Mouse (Mus musculus): ENCODE results near the gene Grik2. TPM values are rescaled to one million over a fixed set of nuclear protein-coding genes. Genes with fewer than 3 reads are reported as not detected.

Grik2 gene
- polyA plus RNA-seq, 1 experiment from 2014 or later: 0.47 TPM

GRCm38 (mm10) chr10:49639901-49640300, 148.7 kb downstream of the Grik2 start:
- no peak for ATAC-seq (ENCODE audit: borderline replicate concordance, extremely low read depth, low FRiP score, low TSS enrichment)
- H3K4me2 ChIP-seq: no peak overlapping the region
- no peaks in the 10 kb centered on the region for H3K27me3 ChIP-seq
- H3K9ac ChIP-seq: no peak overlapping the region
- WGBS: 79% methylated on average over 2 of the region's 2 CpGs
- H3K36me3 ChIP-seq: no peaks in the 10 kb centered on the region
- H3K4me1 ChIP-seq: no peaks in the 10 kb centered on the region
- H3K9me3 ChIP-seq: no peaks in the 10 kb centered on the region
- no peak overlapping the region for H3K4me3 ChIP-seq
- no peak overlapping the region for H3K27ac ChIP-seq

GRCm38 (mm10) chr10:49623951-49624350, 164.6 kb downstream of the Grik2 start:
- 65% methylated on average over 3 of the region's 3 CpGs for WGBS
- no peaks in the 10 kb centered on the region for H3K27me3 ChIP-seq
- H3K4me3 ChIP-seq: no peak overlapping the region
- H3K9ac ChIP-seq: no peak overlapping the region
- ATAC-seq (ENCODE audit: borderline replicate concordance, extremely low read depth, low FRiP score, low TSS enrichment): no peak
- no peaks in the 10 kb centered on the region for H3K9me3 ChIP-seq
- no peak overlapping the region for H3K4me2 ChIP-seq
- H3K36me3 ChIP-seq: no peaks in the 10 kb centered on the region
- no peaks in the 10 kb centered on the region for H3K4me1 ChIP-seq
- H3K27ac ChIP-seq: no peak overlapping the region

- ATAC-seq (ENCODE audit: borderline replicate concordance, extremely low read depth, low FRiP score, low TSS enrichment): no peak
- H3K4me1 ChIP-seq: no peaks in the 10 kb centered on the region
- no peaks in the 10 kb centered on the region for H3K36me3 ChIP-seq
- no peak overlapping the region for H3K9ac ChIP-seq
- no peaks in the 10 kb centered on the region for H3K27me3 ChIP-seq
- no peak overlapping the region for H3K27ac ChIP-seq
- H3K4me2 ChIP-seq: no peak overlapping the region
- no peak overlapping the region for H3K4me3 ChIP-seq
- no peaks in the 10 kb centered on the region for H3K9me3 ChIP-seq
- WGBS: 72% methylated on average over 2 of the region's 2 CpGs
Measured at GRCm38 (mm10) chr10:49597652-49598051, 190.9 kb downstream of the Grik2 start.

- 76% methylated on average over 7 of the region's 7 CpGs for WGBS
- no peaks in the 10 kb centered on the region for H3K27me3 ChIP-seq
- no peak overlapping the region for H3K9ac ChIP-seq
- H3K4me1 ChIP-seq: no peaks in the 10 kb centered on the region
- H3K9me3 ChIP-seq: no peaks in the 10 kb centered on the region
- H3K36me3 ChIP-seq: no peaks in the 10 kb centered on the region
- no peak overlapping the region for H3K27ac ChIP-seq
- H3K4me2 ChIP-seq: no peak overlapping the region
- no peak for ATAC-seq (ENCODE audit: borderline replicate concordance, extremely low read depth, low FRiP score, low TSS enrichment)
- H3K4me3 ChIP-seq: no peak overlapping the region
Measured at GRCm38 (mm10) chr10:49573514-49573913, 215.1 kb downstream of the Grik2 start.

- ATAC-seq (ENCODE audit: borderline replicate concordance, extremely low read depth, low FRiP score, low TSS enrichment): no peak
- no peaks in the 10 kb centered on the region for H3K4me1 ChIP-seq
- no peaks in the 10 kb centered on the region for H3K9me3 ChIP-seq
- no peak overlapping the region for H3K27ac ChIP-seq
- H3K36me3 ChIP-seq: no peaks in the 10 kb centered on the region
- H3K4me3 ChIP-seq: no peak overlapping the region
- H3K4me2 ChIP-seq: no peak overlapping the region
- no peaks in the 10 kb centered on the region for H3K27me3 ChIP-seq
- 39% methylated on average over 1 of the region's 1 CpGs for WGBS
- H3K9ac ChIP-seq: no peak overlapping the region
Measured at GRCm38 (mm10) chr10:49559872-49560407, 228.6 kb downstream of the Grik2 start.

GRCm38 (mm10) chr10:49542249-49542648, 246.3 kb downstream of the Grik2 start:
- no peak overlapping the region for H3K9ac ChIP-seq
- H3K4me1 ChIP-seq: no peaks in the 10 kb centered on the region
- no peaks in the 10 kb centered on the region for H3K9me3 ChIP-seq
- 42% methylated on average over 1 of the region's 1 CpGs for WGBS
- H3K27me3 ChIP-seq: no peaks in the 10 kb centered on the region
- no peak overlapping the region for H3K4me2 ChIP-seq
- ATAC-seq (ENCODE audit: borderline replicate concordance, extremely low read depth, low FRiP score, low TSS enrichment): no peak
- no peak overlapping the region for H3K4me3 ChIP-seq
- no peaks in the 10 kb centered on the region for H3K36me3 ChIP-seq
- no peak overlapping the region for H3K27ac ChIP-seq

- 95% methylated on average over 1 of the region's 1 CpGs for WGBS
Measured at GRCm38 (mm10) chr10:49519752-49520151, 268.8 kb downstream of the Grik2 start.

GRCm38 (mm10) chr10:49500628-49501027, 287.9 kb downstream of the Grik2 start:
- no peak for ATAC-seq (ENCODE audit: borderline replicate concordance, extremely low read depth, low FRiP score, low TSS enrichment)
- Histone ChIP-seq H3K36me3 (no peaks in the 10 kb centered on the region), H3K27ac (no peak overlapping the region), H3K9me3 (no peaks in the 10 kb centered on the region), H3K4me3 (no peak overlapping the region), H3K4me1 (no peaks in the 10 kb centered on the region), H3K27me3 (no peaks in the 10 kb centered on the region), H3K4me2 (no peak overlapping the region), H3K9ac (no peak overlapping the region)
- WGBS: 44% methylated on average over 1 of the region's 1 CpGs

More at GRCm38 (mm10) chr10:49519752-49520151, 268.8 kb downstream of the Grik2 start:
- ATAC-seq (ENCODE audit: borderline replicate concordance, extremely low read depth, low FRiP score, low TSS enrichment): no peak
- no peak overlapping the region for H3K4me2 ChIP-seq
- no peaks in the 10 kb centered on the region for H3K4me1 ChIP-seq
- H3K9me3 ChIP-seq: no peaks in the 10 kb centered on the region
- H3K27ac ChIP-seq: no peak overlapping the region
- no peaks in the 10 kb centered on the region for H3K27me3 ChIP-seq
- no peak overlapping the region for H3K4me3 ChIP-seq
- H3K36me3 ChIP-seq: no peaks in the 10 kb centered on the region
- H3K9ac ChIP-seq: no peak overlapping the region

- 85% methylated on average over 1 of the region's 1 CpGs for WGBS
- Histone ChIP-seq H3K4me2 (no peak overlapping the region), H3K27ac (no peak overlapping the region), H3K4me1 (no peaks in the 10 kb centered on the region), H3K9ac (no peak overlapping the region), H3K9me3 (no peaks in the 10 kb centered on the region), H3K36me3 (no peaks in the 10 kb centered on the region), H3K27me3 (no peaks in the 10 kb centered on the region), H3K4me3 (no peak overlapping the region)
- ATAC-seq (ENCODE audit: borderline replicate concordance, extremely low read depth, low FRiP score, low TSS enrichment): no peak
Measured at GRCm38 (mm10) chr10:49497302-49497701, 291.3 kb downstream of the Grik2 start.

- H3K4me2 ChIP-seq: no peak overlapping the region
- no peaks in the 10 kb centered on the region for H3K4me1 ChIP-seq
- no peak overlapping the region for H3K4me3 ChIP-seq
- no peak overlapping the region for H3K9ac ChIP-seq
- WGBS: 64% methylated on average over 4 of the region's 4 CpGs
- no peak overlapping the region for H3K27ac ChIP-seq
- H3K27me3 ChIP-seq: no peaks in the 10 kb centered on the region
- no peak for ATAC-seq (ENCODE audit: borderline replicate concordance, extremely low read depth, low FRiP score, low TSS enrichment)
- no peaks in the 10 kb centered on the region for H3K9me3 ChIP-seq
- no peaks in the 10 kb centered on the region for H3K36me3 ChIP-seq
Measured at GRCm38 (mm10) chr10:49481439-49481838, 307.1 kb downstream of the Grik2 start.

GRCm38 (mm10) chr10:49480085-49480749, 308.3 kb downstream of the Grik2 start:
- 71% methylated on average over 5 of the region's 5 CpGs for WGBS

GRCm38 (mm10) chr10:49473613-49474012, 315.0 kb downstream of the Grik2 start:
- Histone ChIP-seq H3K4me2 (no peak overlapping the region), H3K4me3 (no peak overlapping the region), H3K9me3 (no peaks in the 10 kb centered on the region), H3K9ac (no peak overlapping the region), H3K27me3 (no peaks in the 10 kb centered on the region), H3K27ac (no peak overlapping the region), H3K4me1 (no peaks in the 10 kb centered on the region), H3K36me3 (no peaks in the 10 kb centered on the region)
- ATAC-seq (ENCODE audit: borderline replicate concordance, extremely low read depth, low FRiP score, low TSS enrichment): no peak

More at GRCm38 (mm10) chr10:49480085-49480749, 308.3 kb downstream of the Grik2 start:
- Histone ChIP-seq H3K27ac (no peak overlapping the region), H3K36me3 (no peaks in the 10 kb centered on the region), H3K9ac (no peak overlapping the region), H3K4me2 (no peak overlapping the region), H3K4me1 (no peaks in the 10 kb centered on the region), H3K9me3 (no peaks in the 10 kb centered on the region), H3K4me3 (no peak overlapping the region), H3K27me3 (no peaks in the 10 kb centered on the region)
- ATAC-seq (ENCODE audit: borderline replicate concordance, extremely low read depth, low FRiP score, low TSS enrichment): no peak
